Mouse (Mus musculus) urinary bladder, postnatal 36 days (tissue): ENCODE measurements around the gene Ern1.
A peak's percentile ranks its signal among the peaks of the same experiment; 100 is the strongest.

Experiments
- DNase-seq, 2 experiments: peaks; one replicate each; pipeline ENCODE4 v3.0.0; 2022; ENCODE audit warnings: low spot score in 2 of 2, mixed read lengths in 1 of 2

The Ern1 gene

DNA sequence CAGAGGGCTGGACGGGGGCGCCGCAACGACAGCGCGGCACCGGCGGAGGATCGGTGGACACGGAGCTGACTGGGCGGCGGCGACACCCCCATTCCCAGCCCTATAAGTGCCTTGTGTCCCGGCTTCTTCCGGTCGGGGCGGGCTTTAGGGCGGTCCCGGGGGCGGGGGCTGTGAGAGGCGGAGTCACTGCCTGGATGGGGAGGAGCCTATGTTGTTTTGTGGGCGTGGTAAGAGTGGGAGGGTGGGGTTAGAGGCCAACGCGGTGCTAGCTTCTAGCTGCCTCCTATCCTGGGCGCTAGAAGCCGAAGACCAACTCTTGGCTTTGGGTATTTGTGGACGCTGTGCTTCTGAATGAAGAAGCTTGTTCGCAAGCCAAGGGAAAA lies at the start of gene Ern1:
TSS of gene Ern1 (minus strand) at position 120 of the 383 bp plus-strand sequence.
- DNase-seq = peak; percentile 96

DNA sequence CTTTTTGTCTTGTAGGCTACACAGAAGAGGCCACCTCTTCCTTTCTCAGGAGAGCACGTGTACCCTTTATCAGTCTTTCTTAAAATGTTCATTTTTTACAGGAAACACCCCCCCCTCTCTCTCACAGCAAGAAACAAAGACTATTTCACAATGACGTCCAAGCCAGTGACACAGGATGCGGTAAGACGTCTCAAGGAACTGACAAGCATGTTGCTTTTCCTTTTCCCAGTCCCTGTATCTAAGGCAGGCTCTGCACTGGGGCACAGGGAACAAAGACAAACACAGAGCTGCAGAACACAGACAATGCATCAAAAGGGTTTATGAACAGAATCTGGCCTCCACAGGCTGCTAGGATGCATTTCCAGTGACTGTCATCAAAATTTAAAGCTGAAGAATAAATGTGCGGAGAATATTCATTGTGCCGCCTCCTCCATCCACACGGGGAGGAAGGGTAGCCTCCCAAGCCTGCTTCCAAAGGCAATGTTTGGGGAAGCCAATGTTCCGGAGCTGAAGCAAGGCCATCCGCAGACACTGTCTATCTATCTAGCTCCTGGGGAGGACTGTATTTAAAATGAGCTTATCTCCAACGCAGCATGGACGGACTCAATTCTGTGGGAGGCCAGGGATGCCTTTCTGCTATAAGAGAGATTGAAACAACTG lies 48.7 kb upstream of the Ern1 start:
- DNase-seq = no peak

DNA sequence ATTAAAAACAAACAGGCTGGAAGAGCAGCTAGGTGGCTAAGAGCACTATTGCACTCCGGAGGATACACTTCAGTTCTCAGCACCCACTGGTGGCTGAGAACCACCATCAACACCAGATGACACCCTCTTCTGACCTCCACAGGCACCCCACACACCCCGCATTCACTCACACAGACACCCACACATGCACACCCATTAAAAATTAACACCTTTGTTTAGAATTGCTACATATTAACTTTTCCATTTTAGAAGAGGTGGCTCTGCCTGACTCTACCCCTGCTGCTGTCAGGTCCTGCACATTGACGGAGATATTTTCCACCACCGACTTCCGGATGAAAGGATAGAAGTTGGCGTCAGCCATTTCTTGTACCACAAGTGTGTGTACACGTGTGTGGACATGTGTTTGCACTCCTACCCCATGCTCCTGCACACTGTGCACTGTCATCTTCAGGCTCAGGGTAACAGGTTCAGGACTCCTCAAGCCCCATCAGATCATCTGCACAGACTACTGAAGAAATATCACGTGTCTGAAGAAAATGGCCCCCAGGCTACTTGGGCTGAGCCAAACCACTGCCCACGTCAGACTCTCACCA lies 48.1 kb upstream of the Ern1 start:
- DNase-seq = no peak

DNA sequence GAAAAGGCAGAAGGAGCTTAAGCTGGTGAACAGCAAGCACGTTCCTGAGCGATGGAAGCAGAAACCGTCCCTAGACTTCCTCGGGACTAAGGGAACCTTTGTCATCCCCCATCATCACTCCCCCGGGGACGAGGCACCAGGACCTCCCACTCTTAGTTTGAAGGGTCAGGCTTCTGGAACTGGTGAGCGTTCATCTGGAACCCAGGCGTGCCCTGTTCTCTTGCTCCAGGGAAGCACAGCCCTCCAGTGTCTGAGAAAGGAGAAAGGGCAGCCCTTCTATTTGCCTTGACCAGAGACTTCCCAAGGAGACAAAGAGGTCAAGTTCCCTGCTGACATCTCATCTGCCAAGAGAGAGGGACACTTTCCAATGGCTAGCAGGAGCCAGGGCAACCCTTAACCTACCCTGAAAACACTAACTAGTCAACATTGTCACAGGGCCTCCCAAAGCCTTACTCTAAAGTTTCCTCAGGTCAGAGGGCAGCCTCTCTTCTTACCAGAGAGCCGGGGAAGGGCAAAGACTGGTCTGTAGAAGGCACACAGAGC lies 44.7 kb upstream of the Ern1 start:
- DNase-seq = no peak

- DNase-seq = no peak
Observed at GRCm38 (mm10) chr11:106529786-106530185, 42.1 kb upstream of the Ern1 start.

- DNase-seq = no peak
Observed at GRCm38 (mm10) chr11:106529113-106529512, 41.5 kb upstream of the Ern1 start.

GRCm38 (mm10) chr11:106527926-106528325 lies 40.3 kb upstream of the Ern1 start:
- no peak for DNase-seq

DNA sequence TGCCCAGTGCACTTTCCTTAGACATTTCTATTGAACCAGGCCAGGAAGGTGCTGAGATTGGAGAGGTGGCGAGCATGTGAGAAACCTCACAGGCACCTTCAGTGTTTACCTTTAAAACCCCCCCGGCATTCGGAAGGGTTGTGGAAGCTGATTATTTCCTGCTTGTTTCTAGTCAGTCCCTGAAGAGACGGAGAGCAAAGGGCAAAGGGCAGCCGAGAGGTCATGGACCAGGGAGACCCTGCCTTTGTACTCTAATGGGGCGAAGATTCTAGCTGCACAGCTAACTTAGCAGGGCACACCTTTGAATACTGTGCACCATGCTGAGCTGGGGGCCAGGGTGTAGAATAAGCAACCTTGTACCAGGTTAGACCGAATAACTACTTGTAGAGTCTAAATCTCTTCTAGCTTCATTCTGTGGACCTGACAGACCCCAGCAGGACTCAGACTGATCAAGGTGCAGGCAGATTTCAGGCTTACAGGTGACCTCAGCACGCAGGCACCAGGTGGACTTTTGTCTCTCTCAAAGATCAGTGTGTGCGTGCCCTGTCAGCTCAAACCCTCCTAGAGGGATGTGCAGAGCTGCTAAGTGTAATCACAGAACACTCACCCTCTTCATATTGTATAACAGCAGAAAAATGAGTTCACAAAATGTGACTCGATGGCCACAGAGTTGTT lies 39.6 kb upstream of the Ern1 start:
- DNase-seq = no peak

DNA sequence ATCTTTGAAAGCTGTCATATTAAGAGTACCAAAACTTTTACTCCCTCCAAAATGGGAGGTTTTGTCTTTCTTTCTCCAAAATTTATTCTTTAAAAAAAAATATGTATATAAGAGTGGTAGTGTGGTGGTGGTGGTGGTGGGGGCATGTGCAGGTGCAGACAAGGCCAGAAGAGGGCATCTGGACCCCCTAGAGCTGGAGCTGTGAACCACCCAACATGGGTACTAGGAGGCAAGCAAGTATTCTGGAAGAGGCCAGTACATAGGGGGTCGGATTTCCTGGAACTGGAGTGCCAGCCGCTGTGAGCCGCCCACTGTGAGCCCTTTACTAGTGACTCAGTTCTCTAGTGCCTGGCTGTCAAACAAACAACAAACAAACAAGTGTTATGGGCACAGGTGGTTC lies 34.9 kb upstream of the Ern1 start:
- DNase-seq = no peak

GRCm38 (mm10) chr11:106521612-106522011 lies 34.0 kb upstream of the Ern1 start:
- DNase-seq = no peak

DNA sequence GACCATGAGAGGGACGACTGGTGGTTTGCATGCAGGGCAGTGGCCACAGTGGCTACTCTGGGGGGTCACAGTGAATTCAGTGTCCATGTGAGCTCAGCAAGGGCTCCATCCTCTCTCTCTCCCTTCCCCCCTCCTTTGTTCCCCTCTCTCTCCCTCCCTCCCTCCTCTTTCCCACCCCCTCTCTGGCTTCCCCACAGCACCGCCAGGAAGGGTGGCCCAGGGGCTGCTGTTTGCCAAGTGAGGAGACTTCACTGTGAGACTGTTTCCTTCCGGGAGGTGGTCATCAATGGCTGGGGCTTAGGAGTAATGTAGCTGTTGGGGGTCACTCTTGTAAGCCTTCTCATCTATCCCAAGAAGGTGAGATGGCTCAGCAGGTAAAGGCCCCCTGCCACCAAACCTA lies 32.8 kb upstream of the Ern1 start:
- DNase-seq = no peak

GRCm38 (mm10) chr11:106519519-106519918 lies 31.9 kb upstream of the Ern1 start:
- DNase-seq = no peak

DNA sequence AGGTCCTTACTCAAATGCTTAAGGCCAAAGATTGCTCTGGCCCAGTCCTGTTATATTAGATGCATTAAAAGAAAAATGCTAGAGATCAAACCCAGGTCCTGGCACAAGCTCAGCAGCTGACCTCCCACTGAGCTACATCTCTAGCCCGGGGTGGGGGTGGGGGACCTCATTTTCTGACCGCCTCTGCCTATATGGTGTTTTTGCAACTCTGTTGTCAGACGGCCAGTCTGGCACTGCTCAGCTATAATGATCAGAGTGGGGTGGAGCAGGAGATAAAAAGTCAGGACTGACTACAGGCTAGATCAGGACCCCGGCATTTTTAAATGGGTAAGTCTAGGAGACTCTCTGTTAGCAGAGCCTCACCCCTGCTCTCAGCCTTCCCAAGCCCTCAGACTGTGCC lies 30.7 kb upstream of the Ern1 start:
- DNase-seq = no peak

DNA sequence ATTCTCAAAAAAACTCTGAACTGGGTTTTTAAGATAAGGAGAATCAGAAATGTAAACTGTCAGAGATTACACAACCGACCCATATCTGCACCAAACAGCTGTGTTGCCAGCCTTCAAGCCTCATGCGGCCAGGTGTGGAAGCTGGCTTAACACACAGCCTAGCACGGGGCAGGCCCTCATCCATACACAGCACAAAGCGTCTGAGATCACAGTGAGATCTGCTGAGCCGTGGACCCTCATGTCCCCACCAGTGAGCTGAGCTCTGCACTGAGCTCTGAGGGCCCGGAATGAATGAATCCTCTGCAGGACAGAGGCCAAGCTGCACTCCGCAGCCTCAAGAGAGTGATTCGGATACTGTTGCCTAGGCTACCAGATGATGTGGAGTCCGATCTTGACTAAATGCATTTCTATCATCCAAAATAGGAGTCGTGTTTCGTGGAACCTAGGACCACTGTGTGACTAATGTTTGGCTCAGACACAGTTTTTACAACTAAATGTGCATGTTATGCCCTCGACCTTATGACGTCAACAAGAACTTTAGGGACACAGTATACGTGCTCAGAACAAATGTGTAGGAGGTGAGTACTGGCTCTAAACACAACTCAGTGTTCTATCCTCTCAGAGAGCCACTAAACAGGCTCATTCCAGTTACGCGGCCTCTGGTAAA lies 27.6 kb upstream of the Ern1 start:
- no peak for DNase-seq

- DNase-seq = no peak
Observed at GRCm38 (mm10) chr11:106514446-106514845, 26.8 kb upstream of the Ern1 start.

DNA sequence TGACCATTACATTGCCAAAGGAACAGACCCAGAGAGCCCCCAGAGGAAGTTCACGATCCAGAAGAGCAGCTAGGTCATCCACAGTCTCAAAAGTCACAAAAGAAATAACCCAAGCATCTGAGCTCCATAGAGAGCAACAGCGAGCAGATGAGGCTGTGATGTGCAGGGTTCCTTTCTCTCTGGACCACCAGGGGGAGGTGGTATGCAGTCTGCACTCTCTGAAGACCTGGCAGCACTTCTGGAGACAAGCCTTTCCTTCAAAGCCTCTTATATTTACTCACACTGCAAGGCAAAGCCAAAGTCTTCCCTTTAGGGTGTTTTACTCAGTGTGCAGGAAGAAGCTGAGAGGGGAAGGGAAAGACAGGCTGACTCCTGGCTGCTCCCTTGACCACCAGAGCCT lies 25.5 kb upstream of the Ern1 start:
- DNase-seq = peak; percentile 9 to 43

DNA sequence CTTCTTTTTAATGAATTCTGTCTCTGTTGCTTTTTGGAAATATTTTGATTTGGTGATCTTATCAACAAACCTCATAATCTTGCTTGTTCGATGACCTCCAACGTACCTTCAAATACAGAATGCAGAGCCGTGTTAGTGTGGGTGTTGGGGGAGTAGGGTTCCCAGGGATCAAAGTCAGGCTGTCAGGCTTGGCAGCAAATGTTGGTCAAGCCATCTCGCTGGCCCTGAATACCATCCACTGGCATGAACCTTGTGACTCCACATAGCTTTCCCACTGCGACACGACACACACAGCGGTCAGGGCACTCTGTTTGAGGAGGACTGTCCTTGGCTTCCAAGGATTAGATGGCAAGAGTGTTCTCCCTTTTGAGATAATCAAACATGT lies 24.3 kb upstream of the Ern1 start:
- no peak for DNase-seq

DNA sequence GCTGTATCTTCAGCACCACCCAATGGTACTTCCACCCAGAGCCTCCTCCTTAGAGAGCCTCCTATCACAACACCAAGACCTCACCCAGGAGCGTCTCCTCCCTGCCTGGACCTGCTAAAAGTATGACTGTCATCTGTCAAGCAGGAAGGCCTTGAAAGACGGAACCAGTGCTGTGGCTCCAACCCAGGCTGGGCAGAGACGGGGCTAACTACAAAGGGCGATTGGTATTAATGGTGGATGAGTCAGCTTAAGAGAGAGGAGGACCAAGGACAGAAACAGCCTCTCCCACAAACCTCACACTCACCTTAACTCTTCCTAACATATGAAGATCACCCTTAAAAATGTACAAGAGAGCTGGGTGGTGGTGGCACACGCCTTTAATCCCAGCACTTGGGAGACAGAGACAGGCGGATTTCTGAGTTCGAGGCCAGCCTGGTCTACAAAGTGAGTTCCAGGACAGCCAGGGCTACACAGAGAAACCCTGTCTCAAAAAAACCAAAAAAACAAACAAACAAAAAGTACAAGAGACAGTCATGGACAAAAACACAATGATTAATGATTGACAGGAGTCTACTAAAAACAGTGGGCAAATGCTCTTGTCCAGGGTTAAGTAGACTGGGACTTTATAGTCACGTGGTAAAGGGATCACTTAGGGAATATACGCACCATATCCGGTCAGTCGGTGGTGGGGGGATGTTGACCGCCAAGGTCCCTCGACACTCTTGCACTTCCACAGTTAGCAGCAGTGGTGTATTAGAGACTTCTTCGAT lies 23.8 kb upstream of the Ern1 start:
- no peak for DNase-seq

DNA sequence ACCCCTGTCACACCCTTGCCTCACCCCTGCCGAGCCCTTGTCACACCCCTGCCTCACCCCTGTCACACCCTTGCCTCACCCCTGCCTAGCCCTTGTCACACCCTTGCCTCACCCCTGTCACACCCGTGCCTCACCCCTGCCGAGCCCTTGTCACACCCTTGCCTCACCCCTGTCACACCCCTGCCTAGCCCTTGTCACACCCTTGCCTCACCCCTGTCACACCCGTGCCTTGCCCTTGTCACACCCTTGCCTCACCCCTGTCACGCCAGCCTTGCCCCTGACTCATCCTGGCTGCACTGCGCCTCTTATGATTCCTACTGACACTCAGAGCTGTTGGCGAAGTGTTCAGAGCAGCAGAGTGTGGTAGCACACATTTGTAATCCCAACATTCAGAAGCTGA lies 20.0 kb upstream of the Ern1 start:
- no peak for DNase-seq

- no peak for DNase-seq
Observed at GRCm38 (mm10) chr11:106506211-106506610, 18.6 kb upstream of the Ern1 start.

DNA sequence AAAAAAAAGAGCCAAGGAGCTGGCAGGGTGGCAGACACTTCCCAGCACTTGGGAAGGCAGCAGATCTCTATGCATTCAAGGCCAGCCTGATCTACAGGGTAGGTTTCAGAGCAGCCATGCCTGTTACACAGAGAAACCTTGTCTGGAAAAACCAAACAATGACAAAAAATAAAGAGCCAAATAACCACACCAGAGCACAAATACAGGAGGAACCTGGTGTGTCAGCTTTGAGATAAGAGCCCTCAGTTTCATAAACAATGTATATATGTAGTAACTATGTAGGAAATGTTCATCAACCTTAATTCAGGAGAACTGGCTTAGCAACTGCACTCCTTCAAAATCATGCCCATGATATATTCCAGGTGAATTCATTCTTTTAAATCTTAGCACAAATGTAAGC lies 16.5 kb upstream of the Ern1 start:
- DNase-seq = no peak

- DNase-seq = no peak
Observed at GRCm38 (mm10) chr11:106503425-106503717, 15.7 kb upstream of the Ern1 start.
